ENCODE assay signal across 12 mouse cellular contexts in genomic region chr2:102071022-102071717, GRCm38 (mm10).
DNase-seq lines count a peak whose midpoint lies in the region; ATAC-seq and TF ChIP-seq lines count a peak whose summit lies in the region.
"Had no signal": no experiment of that assay in that cellular context is flagged by ENCODE, and none has a peak within 500 bp of the region (broad histone marks: within the 10 kb centered on the region; RNA-seq: fewer than 3 reads in every experiment).

No protein-coding gene starts in this region.

- TF ChIP-seq EP300 in liver, postnatal 0 days (IDR thresholded peaks at IDR 0.05; ENCODE audit: low read depth) = no peak

- peak overlapping the region; percentile 59; the same call in 1 of the 2 replicates for H3K27ac ChIP-seq in forebrain, embryonic 14.5 days (ENCODE audit: low read depth, low read length)
- H3K27ac ChIP-seq in liver, postnatal 0 days (ENCODE audit: low read depth) = no peak overlapping the region
- H3K27ac ChIP-seq: heart, adult 2 months; neural tube, embryonic 13.5 days had no signal

- no peaks in the 10 kb centered on the region for H3K4me1 ChIP-seq in forebrain, embryonic 14.5 days (ENCODE audit: control insufficient read depth, insufficient read depth, low read length)
- no peaks in the 10 kb centered on the region for H3K4me1 ChIP-seq in liver, postnatal 0 days (ENCODE audit: insufficient read depth)

- no peaks in the 10 kb centered on the region for H3K27me3 ChIP-seq in forebrain, embryonic 14.5 days (replicated peaks; ENCODE audit: control insufficient read depth, insufficient read depth, low read length)
- H3K27me3 ChIP-seq in liver, postnatal 0 days (ENCODE audit: insufficient read depth, low read length) = no peaks in the 10 kb centered on the region
- H3K27me3 ChIP-seq: neural tube, embryonic 13.5 days had no signal

- H3K9me3 ChIP-seq in forebrain, embryonic 14.5 days (replicated peaks; ENCODE audit: control insufficient read depth, low read length) = no peaks in the 10 kb centered on the region
- H3K9me3 ChIP-seq in liver, postnatal 0 days (ENCODE audit: low read length) = no peaks in the 10 kb centered on the region
- H3K9me3 ChIP-seq: neural tube, embryonic 13.5 days had no signal

- ATAC-seq in forebrain, embryonic 14.5 days = peak; percentile 83
- ATAC-seq in erythroid progenitor cell, adult 5-6 weeks (replicated peaks; ENCODE audit: low FRiP score, poor library complexity, severe bottlenecking) = no peak
- ATAC-seq in liver, postnatal 0 days = no peak

- H3K4me3 ChIP-seq in forebrain, embryonic 14.5 days (ENCODE audit: low read depth, low read length) = no peak overlapping the region
- H3K4me3 ChIP-seq in liver, postnatal 0 days (ENCODE audit: low read depth, low read length) = no peak overlapping the region
- H3K4me3 ChIP-seq: erythroblast, embryonic 14.5 days; heart, adult 2 months; neural tube, embryonic 13.5 days had no signal

- peak; percentile 45 to 57 for DNase-seq in left cerebral cortex, adult 18-20 months (ENCODE audit: low spot score in 2 of 2)
- DNase-seq in left cerebral cortex, adult 11 months (ENCODE audit: low spot score) = no peak
- peak; percentile 13 for DNase-seq in adrenal gland, adult 8-10 months
- DNase-seq in brain, adult 2 months (ENCODE audit: low read depth, low spot score) = peak; percentile 91
- peak; percentile 88 for DNase-seq in forebrain, embryonic 14.5 days (ENCODE audit: low spot score)
- no peak for DNase-seq in liver, postnatal 0 days
- DNase-seq in spleen, postnatal 4 days (ENCODE audit: low spot score in 2 of 2) = no peak
- DNase-seq: heart, adult 2 months had no signal

- no peak overlapping the region for H3K4me2 ChIP-seq in forebrain, embryonic 14.5 days (ENCODE audit: low read length)
- H3K4me2 ChIP-seq in liver, postnatal 0 days (ENCODE audit: low read depth, low read length) = no peak overlapping the region
- H3K4me2 ChIP-seq: liver, embryonic 11.5 days; neural tube, embryonic 13.5 days had no signal

- H3K36me3 ChIP-seq in forebrain, embryonic 14.5 days (ENCODE audit: control insufficient read depth, insufficient read depth, low read length) = 0 out of 2 replicates have a peak, but pooled peaks cover 7% of the 10 kb centered on the region
- no peaks in the 10 kb centered on the region for H3K36me3 ChIP-seq in liver, postnatal 0 days (replicated peaks; ENCODE audit: insufficient read depth, low read length)

- no peak for TF ChIP-seq CTCF in liver, postnatal 0 days (IDR thresholded peaks at IDR 0.05; ENCODE audit: low read depth)

- H3K9ac ChIP-seq in forebrain, embryonic 14.5 days (ENCODE audit: low read length) = no peak overlapping the region
- H3K9ac ChIP-seq in liver, postnatal 0 days (replicated peaks) = no peak overlapping the region
- H3K9ac ChIP-seq: neural tube, embryonic 13.5 days had no signal

- 55% methylated on average over 10 of the region's 10 CpGs for WGBS in forebrain, embryonic 14.5 days
- WGBS in liver, postnatal 0 days (ENCODE audit: insufficient replicate concordance) = 84% methylated on average over 10 of the region's 10 CpGs

Comparison
In these comparisons a context has a peak if more than half of its experiments do, and no peak if none do; other contexts are left out.
1. DNase-seq: peak in left cerebral cortex, adult 18-20 months (2 of 2), adrenal gland, adult 8-10 months (single experiment), brain, adult 2 months (single experiment) and forebrain, embryonic 14.5 days (single experiment); none in left cerebral cortex, adult 11 months (single experiment), liver, postnatal 0 days (single experiment) and spleen, postnatal 4 days (0 of 2).